Mouse (Mus musculus) heart, embryonic 11.5 days (tissue): ENCODE measurements around the gene Cdsn. TPM values are rescaled to one million over a fixed set of nuclear protein-coding genes. Genes with fewer than 3 reads are reported as not detected.
"Not testable (repeated sequence)": the region's sequence is repeated elsewhere in the genome, so short reads cannot be mapped to it uniquely, and the experiment has no call there.

Source experiments
- ATAC-seq: fragments of 200-750 bp; cut with Nextera tagmentation; replicated peaks from 2 replicates; pipeline ENCODE4 v1.8.0; 2017; ENCODE audit warnings: moderate library complexity; ENCODE audit not compliant: insufficient number of reproducible peaks, low FRiP score, low TSS enrichment
- H3K27ac ChIP-seq: fragments of 300-500 bp; sonication (generic); 2 replicates; pipeline ENCODE4 v1.5.1; 2014; ENCODE audit warnings: mild to moderate bottlenecking, low read depth, low read length
- H3K27me3 ChIP-seq: fragments of 300-500 bp; sonication (generic); 2 replicates; pipeline ENCODE4 v1.6.1; 2014; ENCODE audit warnings: mild to moderate bottlenecking, low read length, mixed read lengths; ENCODE audit not compliant: control insufficient read depth, insufficient read depth
- H3K36me3 ChIP-seq: fragments of 300-500 bp; sonication (generic); 2 replicates; pipeline ENCODE4 v1.6.1; 2014; ENCODE audit warnings: mild to moderate bottlenecking, low read length, moderate library complexity, mixed read lengths; ENCODE audit not compliant: control insufficient read depth, insufficient read depth
- H3K4me1 ChIP-seq: fragments of 300-500 bp; sonication (generic); 2 replicates; pipeline ENCODE4 v1.6.1; 2014; ENCODE audit warnings: low read length; ENCODE audit not compliant: control insufficient read depth, insufficient read depth
- H3K4me2 ChIP-seq: fragments of 300-500 bp; sonication (generic); 2 replicates; pipeline ENCODE4 v1.6.1; 2014; ENCODE audit warnings: mild to moderate bottlenecking, moderate library complexity
- H3K4me3 ChIP-seq: fragments of 300-500 bp; sonication (generic); 2 replicates; pipeline ENCODE4 v1.5.1; 2014; ENCODE audit warnings: low read depth, low read length
- H3K9ac ChIP-seq: fragments of 300-500 bp; sonication (generic); 2 replicates; pipeline ENCODE4 v1.6.1; 2014; ENCODE audit warnings: mild to moderate bottlenecking, low read depth, low read length, moderate library complexity
- H3K9me3 ChIP-seq: fragments of 300-500 bp; sonication (generic); replicated peaks from 2 replicates; pipeline ENCODE4 v1.6.1; 2016; ENCODE audit warnings: low read length; ENCODE audit not compliant: control insufficient read depth
- WGBS: fragments of 180-500 bp; shearing (Covaris S2); extraction: QIAGEN DNeasy Blood & Tissue Kit; methylation state at CpG from one replicate; pipeline ENCODE4 v1.1.7; 2014; ENCODE audit not compliant: insufficient replicate concordance; 5-methylcytosine and 5-hydroxymethylcytosine counted together
- polyA plus RNA-seq: library from polyadenylated mRNA; unstranded; fragments of >200 nt; fragmentation: Nextera tagmentation; extraction: Ambion mirVana; gene quantifications from 2 replicates; pipeline ENCODE4 v1.2.1, GENCODE M21; 2014

Gene Cdsn
- polyA plus RNA-seq, 1 experiment from 2014 or later: 0.40 TPM

DNA sequence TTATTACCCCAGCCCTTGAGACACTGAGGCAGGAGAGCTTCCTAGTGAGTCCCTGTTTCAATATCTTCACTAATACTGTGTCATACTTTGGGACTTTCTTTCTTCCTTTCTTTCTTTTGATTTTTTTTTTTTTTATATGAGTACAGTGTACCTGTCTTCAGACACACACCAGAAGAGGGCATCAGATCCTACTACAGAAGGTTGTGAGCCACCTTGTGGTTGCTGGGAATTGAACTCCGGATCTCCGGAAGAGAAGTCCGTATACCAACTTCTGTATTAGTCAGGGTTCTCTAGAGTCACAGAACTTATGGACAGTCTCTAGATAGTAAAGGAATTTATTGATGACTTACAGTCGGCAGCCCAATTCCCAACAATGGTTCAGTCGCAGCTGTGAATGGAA lies 43.6 kb upstream of the Cdsn start:
- H3K27me3 ChIP-seq: peaks cover 52% of the 10 kb centered on the region
- ATAC-seq, H3K4me2 ChIP-seq, H3K4me1 ChIP-seq, H3K27ac ChIP-seq, H3K9me3 ChIP-seq, H3K4me3 ChIP-seq, H3K36me3 ChIP-seq, H3K9ac ChIP-seq: not testable (repeated sequence)
- 44% methylated on average over 5 of the region's 5 CpGs for WGBS

DNA sequence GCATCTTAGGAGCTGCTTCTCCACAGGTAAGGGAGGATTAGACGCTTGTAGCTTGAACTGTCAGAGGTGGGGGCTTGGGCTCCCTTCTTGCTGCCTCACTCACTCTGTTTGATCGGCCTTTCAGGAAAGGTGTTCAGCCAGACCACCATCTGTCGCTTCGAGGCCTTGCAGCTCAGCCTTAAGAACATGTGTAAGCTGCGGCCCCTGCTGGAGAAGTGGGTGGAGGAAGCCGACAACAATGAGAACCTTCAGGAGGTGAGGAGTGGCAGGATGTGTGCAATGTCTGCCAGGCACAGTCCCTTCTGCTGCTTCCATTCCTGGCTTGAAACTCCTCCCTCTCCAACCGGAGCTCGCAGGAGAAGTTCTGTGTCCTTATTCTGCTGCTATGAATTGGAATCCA lies 42.6 kb upstream of the Cdsn start:
- no peaks in the 10 kb centered on the region; the same call in 1 of the 2 replicates for H3K36me3 ChIP-seq
- peaks cover 45% of the 10 kb centered on the region for H3K27me3 ChIP-seq
- H3K9ac ChIP-seq: no peak overlapping the region
- H3K27ac ChIP-seq: no peak overlapping the region
- no peak overlapping the region for H3K4me2 ChIP-seq
- H3K4me3 ChIP-seq: no peak overlapping the region
- WGBS: 24% methylated on average over 8 of the region's 8 CpGs
- H3K9me3 ChIP-seq: no peaks in the 10 kb centered on the region
- H3K4me1 ChIP-seq: no peaks in the 10 kb centered on the region; the same call in 1 of the 2 replicates
- no peak for ATAC-seq

DNA sequence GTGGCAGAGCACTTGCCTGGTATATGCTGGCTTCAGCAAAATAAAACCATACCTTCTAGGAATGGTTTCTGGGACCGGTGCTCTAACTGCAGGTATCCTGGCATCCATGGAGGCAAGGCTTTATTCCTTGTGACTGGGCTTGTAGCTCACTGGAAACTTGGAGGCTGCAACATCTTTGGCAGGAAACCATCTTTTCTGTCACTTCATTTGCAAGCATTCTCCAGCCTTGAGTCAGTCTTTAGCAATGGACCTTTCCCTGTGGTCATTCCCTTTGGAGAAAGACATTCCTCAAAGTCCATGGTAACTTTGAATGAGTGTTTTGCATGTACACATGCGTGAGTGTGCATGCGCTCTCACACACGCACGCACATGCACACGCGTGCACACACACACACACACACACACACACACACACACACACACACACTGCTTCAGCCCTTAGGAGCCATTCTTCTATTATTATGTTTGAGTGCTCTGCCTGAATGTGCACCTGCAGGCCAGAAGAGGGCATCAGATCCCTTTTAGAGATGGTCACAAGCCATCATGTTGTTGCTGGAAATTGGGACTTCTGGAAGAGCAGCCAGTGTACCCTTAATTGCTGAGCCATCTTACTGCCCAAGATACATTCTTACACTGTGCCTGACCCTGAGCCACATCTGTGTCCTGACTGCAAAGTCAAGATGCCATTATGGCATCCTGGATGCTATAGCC lies 38.9 kb upstream of the Cdsn start:
- Histone ChIP-seq H3K4me1 (peaks cover 18% of the 10 kb centered on the region), H3K4me2 (no peak overlapping the region), H3K27me3 (peaks cover 7% of the 10 kb centered on the region), H3K36me3 (no peaks in the 10 kb centered on the region; the same call in 1 of the 2 replicates), H3K9me3 (no peaks in the 10 kb centered on the region), H3K4me3 (no peak overlapping the region), H3K27ac (no peak overlapping the region), H3K9ac (no peak overlapping the region)
- no peak for ATAC-seq
- WGBS: 89% methylated on average over 7 of the region's 7 CpGs

DNA sequence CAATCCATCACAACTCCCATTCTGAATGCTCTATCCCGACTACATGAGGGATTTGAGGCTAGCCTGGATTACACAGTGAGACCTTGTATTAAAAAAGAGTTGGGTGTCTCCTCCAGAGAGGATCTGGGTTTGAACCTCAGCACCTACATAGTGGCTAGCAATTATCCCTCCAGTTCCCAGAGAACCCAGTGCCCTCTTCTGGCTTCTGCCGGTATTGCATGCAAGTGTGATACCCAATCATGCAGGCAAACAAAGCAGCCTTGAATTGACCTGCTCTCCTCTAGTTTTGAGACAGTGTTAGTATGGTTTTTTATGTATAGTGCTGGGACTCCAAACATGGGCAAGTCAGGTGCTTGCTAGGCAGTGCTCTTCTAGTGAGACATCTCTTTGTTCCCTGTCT lies 38.0 kb upstream of the Cdsn start:
- Histone ChIP-seq H3K4me1 (peaks cover 18% of the 10 kb centered on the region), H3K27me3 (peaks cover 3% of the 10 kb centered on the region; the same call in 1 of the 2 replicates), H3K9ac (no peak overlapping the region), H3K9me3 (no peaks in the 10 kb centered on the region), H3K27ac (no peak overlapping the region), H3K4me2 (no peak overlapping the region), H3K36me3 (no peaks in the 10 kb centered on the region; the same call in 1 of the 2 replicates), H3K4me3 (no peak overlapping the region)
- WGBS: 13% methylated on average over 2 of the region's 2 CpGs
- ATAC-seq: no peak

DNA sequence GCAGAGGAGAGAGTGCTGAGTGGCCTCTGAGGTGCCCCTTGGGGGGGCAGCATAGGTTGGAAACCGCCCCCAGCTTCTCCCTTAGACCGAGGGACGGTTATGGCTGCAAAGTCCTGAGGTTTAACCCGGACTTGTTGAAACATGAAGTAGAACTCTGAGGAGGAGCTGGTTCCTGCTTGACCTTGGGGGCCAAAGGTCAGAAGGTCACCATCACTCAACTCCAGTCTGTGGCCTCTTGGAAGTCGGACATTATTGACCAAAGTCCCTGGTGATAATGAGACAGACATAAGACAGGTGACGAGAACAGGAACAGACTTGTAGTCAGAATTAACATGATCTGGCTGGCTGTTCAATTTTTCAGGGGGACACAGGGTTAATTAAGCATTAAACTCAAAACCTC lies 37.2 kb upstream of the Cdsn start:
- peak overlapping the region; percentile 90 for H3K4me2 ChIP-seq
- H3K9me3 ChIP-seq: no peaks in the 10 kb centered on the region
- no peaks in the 10 kb centered on the region for H3K27me3 ChIP-seq
- H3K36me3 ChIP-seq: no peaks in the 10 kb centered on the region; the same call in 1 of the 2 replicates
- no peak for ATAC-seq
- 51% methylated on average over 6 of the region's 6 CpGs for WGBS
- H3K4me3 ChIP-seq: no peak overlapping the region
- no peak overlapping the region for H3K27ac ChIP-seq
- H3K9ac ChIP-seq: peak overlapping the region; percentile 46; the same call in 1 of the 2 replicates
- H3K4me1 ChIP-seq: peaks cover 18% of the 10 kb centered on the region

DNA sequence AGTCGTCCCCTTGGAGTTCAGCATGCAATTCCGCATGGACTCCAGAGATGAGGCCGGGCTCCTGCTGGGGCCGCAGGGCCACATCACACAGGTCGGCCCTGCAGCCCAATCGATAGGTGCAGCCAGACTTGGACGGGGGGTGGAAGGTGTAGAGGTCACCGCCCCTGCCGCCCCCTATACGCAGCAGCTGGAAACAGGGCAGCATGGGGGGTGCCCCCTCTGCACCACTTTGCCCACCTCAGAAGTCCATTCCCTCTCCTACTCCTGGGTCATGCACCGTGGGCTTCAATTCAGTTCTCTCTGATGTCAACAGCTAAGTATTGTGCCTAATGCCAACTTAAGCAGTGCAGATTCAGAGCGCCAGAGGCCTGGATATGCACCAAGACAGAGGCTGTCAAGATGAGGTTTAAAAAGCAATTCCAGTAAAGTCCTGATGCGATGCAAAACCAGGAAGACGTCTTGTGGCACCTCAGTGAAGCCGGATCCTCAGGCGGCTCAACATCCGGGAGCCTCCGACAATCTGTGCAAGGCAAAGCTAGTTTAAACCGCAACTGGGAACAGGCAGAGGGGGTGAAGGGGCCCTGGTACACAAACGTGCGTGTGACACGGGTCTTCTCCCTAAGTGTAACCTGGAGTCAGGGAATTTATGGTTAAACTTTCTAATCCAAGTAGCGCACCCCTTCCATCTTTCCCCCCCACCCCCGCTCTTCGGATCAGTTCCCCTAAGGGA lies 35.9 kb upstream of the Cdsn start:
- Histone ChIP-seq H3K27me3 (no peaks in the 10 kb centered on the region), H3K4me1 (peaks cover 18% of the 10 kb centered on the region), H3K27ac (no peak overlapping the region), H3K4me2 (peak overlapping the region; percentile 90), H3K4me3 (peak overlapping the region; percentile 70), H3K9me3 (no peaks in the 10 kb centered on the region), H3K9ac (peak overlapping the region; percentile 72), H3K36me3 (no peaks in the 10 kb centered on the region; the same call in 1 of the 2 replicates)
- ATAC-seq: no peak
- 10% methylated on average over 25 of the region's 25 CpGs for WGBS

DNA sequence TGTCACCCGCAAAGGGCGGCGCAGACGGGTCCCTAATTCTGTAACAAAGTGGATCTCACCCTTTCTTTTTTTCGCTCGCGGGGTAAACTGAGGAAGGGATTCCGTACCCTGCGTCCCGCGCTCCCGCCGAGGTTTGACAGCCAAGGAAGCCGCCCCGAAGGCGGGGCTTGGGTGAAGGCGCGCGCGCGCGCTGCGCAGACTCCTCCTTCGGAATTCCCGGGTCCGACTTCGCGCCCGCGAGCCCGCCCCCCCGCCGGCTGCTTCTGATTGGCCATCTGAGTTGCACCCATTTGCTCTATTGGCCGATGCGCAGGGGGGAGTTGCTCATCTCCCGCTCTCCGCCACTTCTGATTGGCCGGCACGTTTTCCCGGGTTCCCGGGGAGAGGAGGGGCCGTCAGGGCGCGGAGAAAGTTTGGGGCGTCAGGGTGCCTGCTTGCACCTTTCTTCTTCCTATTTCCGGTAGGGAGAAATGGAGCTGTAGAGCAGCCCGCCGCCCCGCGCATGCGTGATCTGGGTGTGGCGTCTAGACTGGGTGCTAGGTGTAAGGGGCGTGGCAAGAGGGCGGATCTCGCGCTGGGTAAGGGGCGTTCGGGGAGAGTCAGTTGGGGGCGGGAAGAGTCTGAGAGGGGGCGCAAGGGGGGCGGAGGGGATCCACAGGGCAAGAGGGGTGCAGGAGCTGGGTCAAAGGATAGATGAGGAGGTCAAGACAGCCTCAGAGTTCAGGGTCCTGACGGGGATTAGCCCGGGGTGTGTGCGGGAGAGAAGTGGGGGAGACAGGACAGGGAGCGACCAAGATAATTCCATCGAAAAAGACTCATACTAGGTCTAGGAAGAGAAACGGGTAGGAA lies 35.1 kb upstream of the Cdsn start, which contains the start of the genes Tcf19 and Cchcr1:
Gene Tcf19 (minus strand): TSS at position 173 of the 849 bp plus-strand sequence.
Gene Cchcr1 (plus strand): TSS at position 449 of the 849 bp plus-strand sequence.
- Histone ChIP-seq H3K4me3 (peak within 1 kb of the TSS; percentile 70), H3K27ac (peak within 1 kb of the TSS; percentile 41; the same call in 1 of the 2 replicates), H3K9me3 (no peaks in the 10 kb centered on the region), H3K36me3 (no peaks in the 10 kb centered on the region; the same call in 1 of the 2 replicates), H3K4me2 (peak within 1 kb of the TSS; percentile 90), H3K4me1 (peaks cover 18% of the 10 kb centered on the region), H3K9ac (peak within 1 kb of the TSS; percentile 74), H3K27me3 (no peaks in the 10 kb centered on the region)
- under 1% methylated on average over 67 of the region's 67 CpGs for WGBS
- peak; percentile 91 for ATAC-seq

DNA sequence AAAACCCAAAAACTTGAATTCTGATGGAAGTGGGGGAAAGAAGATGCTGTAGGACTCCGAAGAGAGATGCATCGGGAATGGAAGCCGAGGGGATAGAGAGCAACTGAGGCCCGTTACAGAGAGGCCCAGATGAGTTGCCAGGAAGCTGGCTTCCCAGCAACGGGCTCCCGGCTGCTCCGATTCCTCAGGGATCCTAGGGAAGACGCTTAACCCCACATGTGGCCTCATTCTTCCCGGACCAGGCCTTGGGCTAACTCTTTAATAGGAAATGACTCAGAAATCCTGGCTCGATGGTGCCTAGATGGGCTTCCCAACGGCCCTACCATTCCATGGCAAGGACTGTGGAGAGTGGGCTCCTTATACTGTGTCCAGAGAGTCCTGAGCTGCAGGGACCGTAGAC lies 34.4 kb upstream of the Cdsn start:
- no peaks in the 10 kb centered on the region; the same call in 1 of the 2 replicates for H3K36me3 ChIP-seq
- no peak for ATAC-seq
- H3K27ac ChIP-seq: peak overlapping the region; percentile 41; the same call in 1 of the 2 replicates
- peaks cover 18% of the 10 kb centered on the region for H3K4me1 ChIP-seq
- no peaks in the 10 kb centered on the region for H3K9me3 ChIP-seq
- peak overlapping the region; percentile 74 for H3K9ac ChIP-seq
- peak overlapping the region; percentile 90 for H3K4me2 ChIP-seq
- no peaks in the 10 kb centered on the region for H3K27me3 ChIP-seq
- WGBS: 11% methylated on average over 12 of the region's 12 CpGs
- H3K4me3 ChIP-seq: peak overlapping the region; percentile 70
